Mouse (Mus musculus) heart, adult 2 months (tissue): ENCODE data around the gene Zgrf1.

ENCODE experiments used
- CTCF ChIP-seq: fragments of 200-600 bp; IDR thresholded peaks from 2 replicates; pipeline ENCODE4 v1.8.1; 2022; ENCODE audit warnings: antibody characterized with exemption, mild to moderate bottlenecking, moderate library complexity
- EP300 ChIP-seq: fragments of 200-500 bp; IDR thresholded peaks from 2 replicates; pipeline ENCODE4 v1.6.1; 2011; ENCODE audit warnings: low read depth, low read length, control low read depth; ENCODE audit not compliant: insufficient read depth
- POLR2A ChIP-seq: fragments of 200-500 bp; IDR thresholded peaks from 2 replicates; pipeline ENCODE4 v1.6.1; 2011; ENCODE audit warnings: mild to moderate bottlenecking, low read depth, low read length, control low read depth; ENCODE audit not compliant: insufficient read depth

DNA sequence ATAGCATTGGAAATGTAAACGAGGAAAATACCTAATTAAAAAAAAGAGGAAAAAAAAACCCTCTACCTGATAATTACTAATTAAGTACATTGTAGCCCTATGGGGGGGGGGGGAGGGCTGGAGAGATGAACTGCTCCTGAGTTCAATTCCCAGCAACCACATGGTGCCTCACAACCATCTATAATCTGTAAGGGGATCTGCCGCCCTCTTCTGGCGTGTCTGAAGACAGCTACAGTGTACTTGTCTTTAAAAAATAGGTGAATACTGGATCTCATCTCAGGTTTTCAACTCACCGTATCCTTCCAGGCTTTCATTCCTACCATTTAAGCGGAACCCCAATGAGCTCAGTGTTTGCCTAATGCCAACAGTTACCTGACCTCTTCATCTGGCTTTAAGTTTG, 5.4 kb upstream of the Zgrf1 start:
- TF ChIP-seq POLR2A: no peak
- TF ChIP-seq CTCF: peak; percentile 67
- no peak for TF ChIP-seq EP300
